Mouse (Mus musculus): ENCODE measurements around the gene Elmo1.

Gene Elmo1

GRCm38 (mm10) chr13:20125845-20126244 is 35.4 kb downstream of the Elmo1 start:
- no peak for DNase-seq

DNA sequence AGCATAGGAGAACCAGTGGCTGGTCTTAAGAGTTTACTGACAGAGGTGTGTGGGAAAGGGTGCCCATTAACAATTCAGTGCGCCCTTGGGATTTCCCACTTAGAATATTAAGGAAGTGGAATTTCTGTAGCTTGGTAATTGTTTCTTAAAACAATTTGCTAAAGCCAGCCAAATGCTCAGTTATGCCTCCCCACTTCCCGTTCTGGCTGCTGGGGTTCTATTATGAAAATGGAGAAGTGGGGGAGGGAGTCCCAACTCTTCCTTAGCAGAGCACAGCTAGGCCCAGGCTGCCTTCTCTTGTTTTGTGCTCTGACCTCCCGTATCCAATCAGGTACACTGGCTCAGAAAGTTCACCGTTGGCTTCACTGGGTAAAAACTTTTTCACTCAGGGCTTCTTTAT is 37.2 kb downstream of the Elmo1 start:
- DNase-seq: no peak

DNA sequence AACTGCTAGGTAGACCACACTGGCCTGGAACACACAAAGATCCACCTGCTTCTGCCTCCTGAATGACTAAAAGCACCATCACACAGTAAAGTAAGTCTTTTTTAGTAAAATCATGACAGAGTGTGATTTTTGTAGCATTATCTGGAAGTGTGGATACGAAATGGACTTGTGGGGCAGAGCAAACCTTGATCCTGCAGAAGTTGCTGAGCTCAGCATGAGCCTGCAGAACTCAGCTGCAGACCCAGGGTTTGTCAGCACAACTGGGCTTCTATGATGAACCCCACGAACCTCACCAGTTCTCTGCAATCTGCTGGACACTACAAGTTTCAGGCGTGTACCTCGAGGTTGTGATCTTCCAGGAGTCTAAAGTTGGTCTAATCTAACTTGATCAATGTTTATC is 37.7 kb downstream of the Elmo1 start:
- DNase-seq: no peak

DNA sequence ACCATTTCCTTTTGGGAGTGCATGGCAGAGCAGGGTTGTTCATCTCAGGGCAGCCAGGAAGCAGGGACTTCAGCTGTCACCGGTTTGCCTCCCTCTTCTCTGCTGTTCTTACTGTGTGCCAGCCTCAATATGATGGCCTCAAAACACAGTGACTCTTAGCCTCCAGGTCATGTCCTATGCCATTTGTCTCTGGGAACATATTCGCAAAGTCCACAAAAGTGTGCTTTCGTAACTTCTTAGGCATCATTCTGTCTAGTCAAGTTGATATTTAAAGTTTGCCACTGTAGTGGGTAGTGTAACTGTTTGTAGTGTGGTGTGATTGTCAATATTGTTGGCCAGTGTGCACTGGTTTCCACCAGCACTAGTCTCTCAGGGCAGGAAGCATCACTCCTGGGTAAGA is 40.3 kb downstream of the Elmo1 start:
- no peak for DNase-seq

DNA sequence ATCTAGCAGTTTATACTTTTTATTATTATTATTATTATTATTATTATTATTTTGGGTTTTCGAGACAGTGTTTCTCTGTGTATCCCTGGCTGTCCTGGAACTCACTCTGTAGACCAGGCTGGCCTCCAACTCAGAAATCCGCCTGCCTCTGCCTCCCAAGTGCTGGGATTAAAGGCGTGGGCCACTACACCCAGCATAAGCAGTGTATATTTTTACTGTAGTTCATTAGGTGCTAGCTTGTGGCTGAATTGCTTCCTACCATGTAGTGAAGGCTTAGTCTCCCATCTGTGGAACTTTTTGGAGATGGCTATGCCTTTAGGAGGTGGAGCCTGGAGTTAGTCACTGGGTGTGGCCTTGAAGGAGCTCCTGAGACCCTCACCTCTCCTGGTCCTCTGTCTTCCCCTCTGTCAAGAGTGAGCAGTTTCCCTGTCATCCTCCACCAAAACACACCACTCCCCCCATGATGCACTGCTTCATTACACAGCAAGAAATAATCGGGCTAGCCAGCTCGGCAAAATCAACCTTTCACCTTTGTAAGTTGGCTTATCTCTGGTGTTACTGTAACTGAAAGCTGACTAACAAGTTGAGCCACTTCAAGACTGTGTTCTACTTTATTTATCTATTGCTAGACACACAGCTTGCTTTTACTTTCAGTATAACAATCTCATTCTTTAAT is 41.1 kb downstream of the Elmo1 start:
- DNase-seq: no peak

GRCm38 (mm10) chr13:20131998-20132371 is 41.6 kb downstream of the Elmo1 start:
- no peak for DNase-seq

DNA sequence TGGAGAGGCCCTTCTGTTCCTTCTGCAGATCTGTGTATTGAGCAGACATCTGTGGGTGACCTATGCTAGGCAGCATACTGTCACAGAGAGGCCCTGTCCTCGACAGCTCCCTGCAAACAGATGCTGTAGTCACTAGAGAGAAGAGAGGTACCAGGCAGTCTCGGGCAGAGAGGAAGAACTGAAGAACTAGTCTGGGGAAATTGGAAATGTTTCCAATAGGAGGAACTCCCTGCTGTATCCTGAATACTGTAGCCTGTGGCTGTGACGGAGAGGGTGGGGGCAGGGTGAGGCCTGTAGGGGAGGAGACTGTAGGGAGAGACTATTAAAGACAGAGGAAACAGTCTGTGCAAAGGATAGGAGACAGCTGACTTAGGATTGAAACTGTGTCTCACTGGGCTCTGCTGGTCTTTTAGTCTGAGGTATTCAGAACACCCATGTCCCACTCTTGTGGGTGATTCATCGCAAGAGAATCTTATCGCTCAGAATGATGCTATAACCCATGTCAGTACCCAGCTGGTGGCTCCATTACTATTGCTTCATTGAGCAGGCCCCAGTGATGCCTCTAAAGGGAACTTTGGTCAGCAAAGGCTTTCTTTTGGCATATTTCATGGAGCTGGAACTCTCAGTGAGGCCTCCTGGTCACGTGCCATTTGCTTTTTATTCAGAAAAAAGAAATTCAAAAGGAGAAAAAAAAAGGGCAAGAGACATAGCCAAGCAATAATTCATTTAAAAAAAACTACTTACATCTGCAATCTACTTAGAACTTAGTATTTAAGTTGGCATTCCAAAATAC is 43.4 kb downstream of the Elmo1 start:
- no peak for DNase-seq

DNA sequence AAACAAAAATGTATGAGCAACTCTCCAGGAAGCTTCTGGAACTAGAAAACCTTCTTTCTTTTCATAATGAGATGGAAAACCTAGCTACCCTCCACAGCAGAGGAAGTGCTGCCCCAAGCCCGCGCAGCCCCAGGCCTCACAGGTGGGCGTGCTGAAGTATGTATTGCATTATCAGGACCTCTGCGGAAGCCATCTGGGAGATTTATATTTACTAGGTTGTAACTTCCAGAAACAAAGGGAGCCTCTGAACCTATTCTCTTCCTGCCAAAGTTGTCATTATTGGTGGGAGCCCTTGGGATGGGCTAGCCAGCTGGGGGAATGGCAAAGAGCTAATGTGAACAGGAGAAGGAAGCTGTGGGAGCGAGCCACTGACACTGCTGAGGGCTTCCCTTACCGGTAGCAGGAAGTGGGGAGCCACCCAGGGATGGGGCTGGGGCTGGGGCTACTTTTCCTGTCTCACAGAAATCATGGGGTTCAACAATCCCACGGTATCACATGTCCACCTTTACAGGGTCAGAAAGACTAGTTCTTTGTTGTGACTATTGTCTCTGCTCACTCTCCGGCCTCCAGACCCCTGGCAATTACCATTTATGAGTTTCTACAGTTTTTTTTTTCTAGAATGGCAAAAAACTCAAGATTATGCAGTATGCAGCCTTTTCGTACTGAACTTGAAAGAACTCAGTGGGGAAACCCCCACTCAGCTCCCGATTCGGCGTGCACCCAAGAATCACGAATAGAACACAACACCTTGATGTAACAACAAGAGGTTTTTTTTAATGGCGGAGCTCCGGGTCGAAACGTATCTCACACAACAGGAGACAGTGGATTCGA is 44.2 kb downstream of the Elmo1 start:
- no peak for DNase-seq

DNA sequence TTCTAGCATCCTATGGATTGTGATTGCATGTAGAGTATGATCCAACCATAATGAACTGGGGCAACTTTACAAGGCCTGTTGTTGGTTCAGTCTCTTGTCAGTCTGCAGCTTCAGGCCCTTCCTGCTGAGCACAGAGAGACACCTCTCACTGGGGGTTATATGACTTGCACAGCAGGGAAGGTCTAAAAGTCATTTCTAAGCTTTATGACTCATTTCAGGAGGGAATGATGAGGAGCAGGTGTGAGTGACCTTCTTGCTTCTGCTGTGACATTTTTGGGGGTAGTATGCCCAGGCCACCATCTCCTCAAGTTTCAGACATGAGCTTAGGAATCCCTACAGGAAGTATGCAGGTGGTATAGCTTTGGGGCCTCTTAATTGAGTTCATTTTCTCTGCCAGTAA is 46.4 kb downstream of the Elmo1 start:
- no peak for DNase-seq

- DNase-seq: no peak
Observed at GRCm38 (mm10) chr13:20138466-20138865, 48.1 kb downstream of the Elmo1 start.

- DNase-seq: no peak
Observed at GRCm38 (mm10) chr13:20139060-20139459, 48.7 kb downstream of the Elmo1 start.

DNA sequence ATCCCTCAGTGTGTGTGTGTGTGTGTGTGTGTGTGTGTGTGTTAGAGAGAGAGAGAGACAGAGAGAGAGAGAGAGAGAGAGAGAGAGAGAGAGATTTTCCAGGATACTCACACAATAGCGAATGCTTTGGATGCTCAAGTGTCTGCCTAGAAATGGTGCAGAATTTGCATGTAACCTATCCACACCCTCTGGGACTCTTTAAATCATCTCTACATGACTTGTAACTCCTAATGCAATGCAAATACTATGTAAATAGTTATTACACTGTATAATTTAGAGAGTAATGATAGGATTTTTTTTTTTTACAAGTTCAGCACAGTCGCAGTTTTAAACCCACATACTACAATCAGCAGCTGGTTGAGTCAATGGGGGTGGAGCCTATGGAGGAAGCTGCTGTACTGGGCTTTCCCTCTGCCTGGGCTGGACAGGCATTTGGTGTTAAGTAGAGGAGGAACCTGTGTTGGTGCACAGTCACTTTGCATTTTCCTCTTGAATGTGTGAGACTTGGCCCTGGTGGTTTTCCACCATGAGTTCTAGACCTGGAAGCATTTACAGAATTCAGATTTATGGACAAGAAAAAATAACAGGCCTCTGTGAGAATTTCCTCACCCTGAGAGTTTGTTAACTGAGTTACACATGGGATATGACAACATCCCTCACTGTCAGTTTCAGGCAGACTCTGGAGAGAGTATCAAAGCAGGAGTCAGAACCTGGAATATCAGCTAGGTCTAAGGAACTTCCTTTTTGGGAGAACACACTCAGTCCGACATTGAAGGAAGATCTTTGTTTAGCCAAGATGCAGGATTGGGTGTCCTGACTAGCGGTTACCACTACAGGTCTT is 49.6 kb downstream of the Elmo1 start:
- no peak for DNase-seq

- DNase-seq: no peak
Observed at GRCm38 (mm10) chr13:20142637-20143036, 52.2 kb downstream of the Elmo1 start.

DNA sequence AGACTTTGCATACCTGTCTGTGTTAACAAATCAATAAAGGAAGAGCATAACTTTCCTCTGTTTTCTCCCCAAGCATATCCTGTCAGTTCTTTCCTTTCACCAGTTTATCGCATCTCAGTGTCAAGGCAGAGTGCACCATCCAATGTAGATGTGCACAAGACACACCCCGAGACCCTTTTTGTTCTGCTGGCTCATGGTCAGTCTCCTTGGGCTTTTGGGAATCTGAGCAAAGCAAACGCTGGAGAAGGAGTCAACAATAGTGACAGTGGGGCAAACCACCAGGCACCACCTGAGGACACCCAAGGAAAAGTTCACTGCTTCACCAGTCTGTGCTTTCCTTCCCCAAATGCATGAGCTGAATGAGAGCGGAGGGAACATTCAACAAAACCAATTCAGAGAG is 56.5 kb downstream of the Elmo1 start:
- DNase-seq: no peak

GRCm38 (mm10) chr13:20147736-20148135 is 57.3 kb downstream of the Elmo1 start:
- DNase-seq: no peak

DNA sequence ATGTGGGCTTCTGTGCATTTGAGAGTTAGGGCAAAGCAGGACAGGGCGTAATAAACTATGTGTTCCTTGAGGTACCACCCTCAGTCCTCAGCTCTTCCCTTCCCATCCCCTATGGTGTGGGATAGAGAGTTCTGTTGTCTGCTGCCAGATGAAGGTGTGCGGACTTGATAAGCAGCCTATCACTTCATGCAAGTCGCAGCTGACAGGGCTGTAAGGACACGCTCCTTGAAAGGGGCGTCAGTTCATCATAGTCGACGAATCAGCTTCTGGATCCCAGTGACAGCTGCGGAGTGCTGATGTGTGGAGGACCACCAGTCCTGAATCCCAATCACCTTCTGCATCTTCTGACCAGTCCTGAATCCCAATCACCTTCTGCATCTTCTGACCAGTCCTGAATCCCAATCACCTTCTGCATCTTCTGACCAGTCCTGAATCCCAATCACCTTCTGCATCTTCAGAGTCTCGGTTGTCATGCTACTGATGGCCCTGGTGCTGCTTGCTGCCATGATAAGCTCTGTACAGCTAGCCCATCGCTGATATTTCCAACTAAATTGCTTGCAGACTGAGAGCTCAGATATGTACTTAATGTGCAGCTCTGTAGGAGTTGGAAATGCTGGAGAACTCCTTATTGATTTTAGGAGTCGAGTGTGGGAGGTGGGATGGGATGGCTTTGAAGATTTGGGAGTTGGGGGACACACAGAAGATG is 59.9 kb downstream of the Elmo1 start:
- no peak for DNase-seq

DNA sequence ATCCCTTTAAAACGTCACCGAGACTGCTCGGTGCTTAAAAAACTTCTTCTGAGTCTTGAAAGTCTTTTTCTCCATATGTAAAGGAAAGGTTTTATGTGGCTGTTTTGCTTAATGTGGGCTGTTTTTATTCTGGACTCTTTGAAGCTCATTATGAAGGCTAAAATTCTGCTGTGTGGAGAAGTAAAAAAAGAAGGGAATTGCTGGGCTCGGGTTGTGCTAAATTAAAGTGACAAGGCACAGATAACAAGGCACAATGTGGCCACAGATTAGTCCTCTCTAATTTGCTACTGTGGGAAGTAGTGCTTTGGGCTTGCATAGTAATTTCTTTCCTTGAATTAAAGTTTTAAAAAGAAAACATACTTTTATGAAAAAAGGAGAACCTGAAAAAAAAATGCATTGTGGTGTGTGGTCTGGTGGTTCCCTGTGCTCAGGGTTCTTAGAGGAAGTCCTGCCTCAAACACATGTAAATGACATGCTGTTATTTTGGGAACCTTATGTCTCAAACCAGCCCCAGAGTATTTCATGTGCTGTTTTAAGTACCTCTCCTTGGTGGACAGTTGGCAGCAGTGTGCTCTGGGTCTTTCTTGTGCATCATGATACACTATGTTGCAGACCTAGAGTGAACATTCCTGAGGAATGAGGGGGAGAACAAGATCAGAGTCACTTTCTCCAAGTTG is 61.0 kb downstream of the Elmo1 start:
- no peak for DNase-seq

GRCm38 (mm10) chr13:20157059-20157458 is 66.7 kb downstream of the Elmo1 start:
- no peak for DNase-seq

- no peak for DNase-seq
Observed at GRCm38 (mm10) chr13:20157529-20157928, 67.1 kb downstream of the Elmo1 start.

GRCm38 (mm10) chr13:20163339-20163954 is 73.1 kb downstream of the Elmo1 start:
- DNase-seq: no peak

DNA sequence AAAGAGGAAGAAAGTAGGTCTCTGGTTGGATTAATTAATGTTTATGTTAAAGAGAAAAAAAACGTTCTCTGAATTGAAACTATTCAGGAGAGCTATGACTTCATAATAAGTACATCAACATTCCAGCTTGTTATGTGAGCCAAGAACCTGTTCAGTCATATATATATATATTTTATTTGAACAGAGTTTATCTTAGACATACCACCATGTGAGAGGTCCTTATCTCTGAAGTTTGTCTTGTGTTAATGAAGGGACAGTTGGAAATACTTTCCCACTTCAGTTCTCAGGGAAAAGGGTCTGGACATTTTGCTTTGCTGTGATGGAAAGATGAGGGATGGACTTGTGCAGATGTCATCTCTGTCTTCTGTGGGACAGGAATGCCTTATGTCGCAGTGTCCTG is 74.4 kb downstream of the Elmo1 start:
- no peak for DNase-seq
